Mouse (Mus musculus) forebrain, embryonic 16.5 days (tissue): ENCODE measurements at regions not wholly inside any gene's neighbourhood (a gene's known extent, or its start where the extent isn't known, plus 50 kb on each side); places are given as distances from the start of the nearest gene placed in this dataset.

Source experiments
- ATAC-seq: fragments of 200-750 bp; cut with Nextera tagmentation; 2 replicates; pipeline ENCODE4 v1.8.0; 2017; ENCODE audit warnings: mild to moderate bottlenecking, moderate library complexity
- H3K27ac ChIP-seq: fragments of 300-500 bp; sonication (generic); 2 replicates; pipeline ENCODE4 v1.5.1; 2014; ENCODE audit warnings: low read length, control low read depth
- H3K27me3 ChIP-seq: fragments of 300-500 bp; sonication (generic); replicated peaks from 2 replicates; pipeline ENCODE4 v1.6.1; 2014; ENCODE audit warnings: low read length; ENCODE audit not compliant: control insufficient read depth, insufficient read depth
- H3K36me3 ChIP-seq: fragments of 300-500 bp; sonication (generic); 2 replicates; pipeline ENCODE4 v1.6.1; 2014; ENCODE audit not compliant: control insufficient read depth, insufficient read depth
- H3K4me1 ChIP-seq: fragments of 300-500 bp; sonication (generic); replicated peaks from 2 replicates; pipeline ENCODE4 v1.6.1; 2014; ENCODE audit warnings: low read length; ENCODE audit not compliant: control insufficient read depth, insufficient read depth
- H3K4me2 ChIP-seq: fragments of 300-500 bp; sonication (generic); 2 replicates; pipeline ENCODE4 v1.6.1; 2014; ENCODE audit warnings: mild to moderate bottlenecking, low read length, control low read depth
- H3K4me3 ChIP-seq: fragments of 300-500 bp; sonication (generic); replicated peaks from 2 replicates; pipeline ENCODE4 v1.5.1; 2014; ENCODE audit warnings: mild to moderate bottlenecking, low read length, control low read depth
- H3K9ac ChIP-seq: fragments of 300-500 bp; sonication (generic); replicated peaks from 2 replicates; pipeline ENCODE4 v1.6.1; 2014; ENCODE audit warnings: low read depth, low read length, control low read depth
- H3K9me3 ChIP-seq: fragments of 300-500 bp; sonication (generic); 2 replicates; pipeline ENCODE4 v1.6.1; 2016; ENCODE audit warnings: low read length; ENCODE audit not compliant: control insufficient read depth
- WGBS: fragments of 180-500 bp; shearing (Covaris S2); extraction: QIAGEN DNeasy Blood & Tissue Kit; methylation state at CpG from one replicate; pipeline ENCODE4 v1.1.7; 2014; 5-methylcytosine and 5-hydroxymethylcytosine counted together

DNA sequence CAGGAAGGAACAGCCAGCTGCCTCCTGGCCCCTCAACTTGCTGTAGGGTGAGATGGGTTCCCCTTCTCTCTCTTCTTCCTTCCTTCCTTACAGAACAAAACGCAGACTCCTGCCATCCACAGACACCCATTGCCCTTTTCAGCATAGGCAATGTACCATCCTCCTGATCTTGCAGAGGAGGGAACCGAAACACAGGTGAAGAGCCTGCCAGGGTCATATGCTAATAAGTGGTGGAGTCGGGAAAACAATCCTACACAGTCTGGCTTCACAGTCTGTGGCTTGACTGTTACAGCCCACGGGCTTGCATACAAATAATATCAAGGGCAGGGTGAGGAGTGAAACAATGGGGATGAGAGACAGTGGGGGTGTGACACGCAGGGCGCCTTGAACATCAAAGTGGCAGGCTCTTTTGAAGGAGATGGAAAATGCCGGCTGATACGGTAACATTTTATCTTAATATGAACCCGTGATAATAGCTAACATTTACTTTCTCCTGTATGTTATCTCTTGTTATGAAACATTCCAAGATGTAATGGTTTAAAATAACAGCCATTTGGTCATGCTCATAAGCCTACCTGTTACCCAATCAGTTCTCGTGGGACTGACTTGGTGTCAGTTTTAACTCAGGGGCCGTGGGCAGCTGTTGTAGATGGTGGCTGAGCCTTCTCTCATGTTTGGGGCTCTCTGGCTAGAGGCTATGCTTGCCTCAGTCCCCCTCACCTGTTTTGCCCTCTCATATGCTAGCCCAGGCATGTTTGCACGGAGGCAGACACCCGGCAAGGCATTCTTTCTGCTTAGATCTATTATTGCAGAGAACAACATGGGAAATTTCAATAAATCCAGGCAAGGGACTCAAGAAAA lies 169.4 kb upstream of the Runx1 start:
- no peak for ATAC-seq
- Histone ChIP-seq H3K27me3 (no peaks in the 10 kb centered on the region), H3K27ac (no peak overlapping the region), H3K36me3 (no peaks in the 10 kb centered on the region), H3K4me1 (no peaks in the 10 kb centered on the region), H3K4me2 (no peak overlapping the region), H3K9ac (no peak overlapping the region), H3K9me3 (0 out of 2 replicates have a peak, but pooled peaks cover 3% of the 10 kb centered on the region), H3K4me3 (no peak overlapping the region)
- WGBS = 81% methylated on average over 13 of the region's 13 CpGs

DNA sequence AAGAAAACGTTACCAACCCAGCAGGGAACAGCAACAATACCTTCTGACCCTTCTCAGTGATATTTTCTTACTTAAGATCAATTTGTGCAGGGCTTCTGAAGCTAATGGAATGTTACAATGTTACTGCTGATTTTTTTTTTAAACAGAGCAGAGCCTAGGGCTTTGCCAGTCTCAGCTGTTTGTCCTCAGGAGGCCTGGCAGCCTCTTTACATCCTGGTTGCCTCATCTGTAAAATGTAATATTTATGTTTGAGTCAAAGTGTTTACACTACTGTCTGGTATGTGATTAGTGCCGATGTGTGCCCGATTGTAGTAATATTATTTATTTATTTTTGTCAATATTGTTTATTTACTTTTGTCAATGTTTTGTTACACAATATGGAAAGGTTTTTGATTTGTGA lies 166.9 kb upstream of the Runx1 start:
- Histone ChIP-seq H3K9me3 (0 out of 2 replicates have a peak, but pooled peaks cover 3% of the 10 kb centered on the region), H3K27ac (no peak overlapping the region), H3K4me2 (no peak overlapping the region), H3K4me3 (no peak overlapping the region), H3K36me3 (no peaks in the 10 kb centered on the region), H3K27me3 (no peaks in the 10 kb centered on the region), H3K9ac (no peak overlapping the region), H3K4me1 (no peaks in the 10 kb centered on the region)
- WGBS = 68% methylated on average over 3 of the region's 3 CpGs
- no peak for ATAC-seq

DNA sequence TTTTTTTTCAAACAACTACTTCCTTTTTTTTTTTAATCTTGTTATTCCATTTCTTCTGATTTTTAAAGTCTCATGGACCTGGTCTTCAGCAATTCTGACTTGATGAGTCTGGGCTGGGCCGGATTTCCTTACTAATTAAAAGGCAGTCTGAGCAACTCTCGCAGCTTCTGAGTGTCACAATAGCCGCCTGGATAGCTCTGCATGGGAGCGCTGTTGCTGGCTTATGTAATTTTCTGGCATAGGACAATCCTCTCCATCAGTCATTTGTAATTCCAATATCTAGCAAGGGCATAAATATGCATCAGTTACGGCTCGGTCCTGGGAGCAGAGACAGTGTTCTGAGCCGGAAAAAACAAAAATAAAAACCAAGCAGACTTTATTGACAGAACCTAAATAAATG lies 165.5 kb upstream of the Runx1 start:
- 8% methylated on average over 7 of the region's 7 CpGs for WGBS
- Histone ChIP-seq H3K4me3 (no peak overlapping the region), H3K36me3 (no peaks in the 10 kb centered on the region), H3K27ac (no peak overlapping the region), H3K9ac (no peak overlapping the region), H3K27me3 (no peaks in the 10 kb centered on the region), H3K4me2 (no peak overlapping the region), H3K4me1 (no peaks in the 10 kb centered on the region), H3K9me3 (0 out of 2 replicates have a peak, but pooled peaks cover 3% of the 10 kb centered on the region)
- ATAC-seq = peak; percentile 62

DNA sequence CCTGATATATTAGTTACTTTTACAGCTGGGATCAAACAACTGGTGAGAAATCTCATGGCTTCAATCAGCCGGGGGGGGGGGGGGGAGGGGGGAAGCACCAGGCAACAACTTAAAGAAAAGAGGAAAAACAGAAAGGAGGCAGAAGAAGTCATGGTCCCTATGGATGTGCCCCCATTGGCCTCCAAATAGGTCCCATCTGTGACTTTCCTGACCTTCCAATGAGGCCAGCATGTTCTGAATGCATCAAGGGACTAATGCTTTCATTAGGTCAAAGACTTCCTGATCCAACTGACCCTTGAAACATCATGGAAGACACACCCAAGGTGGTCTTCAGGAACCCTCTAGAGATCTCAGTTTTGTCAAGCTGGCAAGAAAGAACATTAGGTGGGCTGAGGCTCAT lies 162.5 kb upstream of the Runx1 start:
- H3K36me3 ChIP-seq = no peaks in the 10 kb centered on the region
- H3K4me3 ChIP-seq = no peak overlapping the region
- no peak for ATAC-seq
- H3K27me3 ChIP-seq = no peaks in the 10 kb centered on the region
- H3K27ac ChIP-seq = no peak overlapping the region
- H3K4me1 ChIP-seq = peaks cover 4% of the 10 kb centered on the region; the same call in 1 of the 2 replicates
- no peak overlapping the region for H3K4me2 ChIP-seq
- 0 out of 2 replicates have a peak, but pooled peaks cover 3% of the 10 kb centered on the region for H3K9me3 ChIP-seq
- H3K9ac ChIP-seq = no peak overlapping the region
- 57% methylated on average over 1 of the region's 1 CpGs for WGBS

DNA sequence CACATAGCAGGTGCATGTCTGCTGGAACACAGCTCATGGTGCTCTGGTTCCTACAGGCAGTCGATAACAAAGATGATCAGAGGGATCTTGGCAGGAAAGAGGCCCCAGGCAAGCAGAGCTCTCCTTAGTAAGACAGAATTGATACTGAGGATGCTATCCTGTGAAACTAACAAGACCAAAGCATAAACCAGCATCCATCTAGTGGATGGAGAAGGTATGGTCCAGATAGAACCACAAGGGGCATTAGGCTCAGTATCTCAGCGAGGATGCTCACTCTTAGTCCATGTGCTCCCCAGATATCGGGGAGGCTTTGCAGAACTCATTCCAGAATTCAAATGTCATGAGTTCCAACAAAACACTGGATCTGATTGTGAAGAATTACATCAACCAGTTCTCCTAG lies 162.1 kb upstream of the Runx1 start:
- 89% methylated on average over 3 of the region's 3 CpGs for WGBS
- no peak overlapping the region for H3K4me2 ChIP-seq
- no peak for ATAC-seq

DNA sequence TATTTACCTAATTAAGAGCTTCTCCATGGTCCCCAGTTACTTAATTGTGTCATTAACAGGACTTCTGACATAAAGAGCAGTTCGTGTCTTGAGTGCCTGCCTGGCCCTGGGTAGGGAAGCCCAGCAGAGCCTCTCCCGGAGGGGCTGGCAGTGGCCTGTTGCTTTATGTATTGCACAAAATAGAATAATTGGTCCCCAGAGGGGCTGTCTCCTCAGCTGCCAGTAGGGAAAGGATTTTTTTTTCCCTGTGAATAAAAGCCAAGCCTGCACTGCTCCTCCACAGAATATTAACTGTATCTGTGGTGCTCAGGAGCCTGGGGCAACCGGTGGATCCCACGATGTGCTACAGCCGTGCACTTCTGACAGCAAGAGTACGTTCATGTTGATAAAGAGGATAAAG lies 159.8 kb upstream of the Runx1 start:
- peak; percentile 77 for ATAC-seq
- H3K27me3 ChIP-seq = no peaks in the 10 kb centered on the region

More for the DNA sequence above, 162.1 kb upstream of the Runx1 start:
- no peak overlapping the region for H3K27ac ChIP-seq
- no peaks in the 10 kb centered on the region for H3K36me3 ChIP-seq
- H3K9me3 ChIP-seq = 0 out of 2 replicates have a peak, but pooled peaks cover 3% of the 10 kb centered on the region
- no peak overlapping the region for H3K9ac ChIP-seq
- H3K27me3 ChIP-seq = no peaks in the 10 kb centered on the region
- H3K4me3 ChIP-seq = no peak overlapping the region
- peaks cover 6% of the 10 kb centered on the region; the same call in 1 of the 2 replicates for H3K4me1 ChIP-seq

GRCm38 (mm10) chr16:92982934-92983333 lies 157.0 kb upstream of the Runx1 start:
- Histone ChIP-seq H3K4me2 (no peak overlapping the region), H3K9me3 (peaks cover 3% of the 10 kb centered on the region; the same call in 1 of the 2 replicates), H3K4me1 (peaks cover 7% of the 10 kb centered on the region; the same call in 1 of the 2 replicates), H3K27me3 (no peaks in the 10 kb centered on the region), H3K4me3 (no peak overlapping the region), H3K9ac (no peak overlapping the region), H3K27ac (no peak overlapping the region), H3K36me3 (no peaks in the 10 kb centered on the region)
- 52% methylated on average over 7 of the region's 7 CpGs for WGBS
- ATAC-seq = no peak

More for the DNA sequence above, 159.8 kb upstream of the Runx1 start:
- Histone ChIP-seq H3K36me3 (no peaks in the 10 kb centered on the region), H3K9ac (no peak overlapping the region), H3K4me3 (no peak overlapping the region), H3K9me3 (peaks cover 3% of the 10 kb centered on the region; the same call in 1 of the 2 replicates), H3K27ac (no peak overlapping the region), H3K4me2 (no peak overlapping the region), H3K4me1 (peaks cover 7% of the 10 kb centered on the region; the same call in 1 of the 2 replicates)
- WGBS = 9% methylated on average over 6 of the region's 6 CpGs

- Histone ChIP-seq H3K4me1 (peaks cover 3% of the 10 kb centered on the region; the same call in 1 of the 2 replicates), H3K27me3 (no peaks in the 10 kb centered on the region), H3K9ac (no peak overlapping the region), H3K4me2 (no peak overlapping the region), H3K9me3 (peaks cover 3% of the 10 kb centered on the region; the same call in 1 of the 2 replicates), H3K27ac (no peak overlapping the region), H3K4me3 (no peak overlapping the region), H3K36me3 (no peaks in the 10 kb centered on the region)
- 73% methylated on average over 11 of the region's 11 CpGs for WGBS
- ATAC-seq = no peak
These were observed 153.8 kb upstream of the Runx1 start for GRCm38 (mm10) chr16:92979620-92980330.

DNA sequence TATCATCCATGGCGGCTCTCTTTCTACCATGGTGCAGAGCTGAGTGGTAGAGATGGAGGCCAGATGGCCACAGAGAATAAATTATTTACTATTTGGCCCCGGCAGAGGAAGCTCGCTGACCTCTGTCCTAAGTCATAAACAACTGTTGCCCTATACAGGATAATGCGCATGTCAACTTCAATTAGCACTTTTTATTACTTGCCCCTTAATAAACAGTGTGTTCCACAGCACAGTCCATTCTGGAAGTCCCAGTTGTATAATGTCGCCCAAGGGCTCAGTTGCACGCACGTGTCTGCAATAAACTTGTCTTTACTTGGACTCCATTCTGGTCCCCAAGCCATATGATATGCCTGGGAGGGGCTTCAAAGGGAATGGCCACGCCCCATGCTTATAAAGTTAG lies 150.1 kb upstream of the Runx1 start:
- WGBS = 91% methylated on average over 8 of the region's 8 CpGs
- no peak overlapping the region for H3K4me2 ChIP-seq
- no peak overlapping the region for H3K9ac ChIP-seq
- no peak for ATAC-seq
- H3K9me3 ChIP-seq = no peaks in the 10 kb centered on the region
- no peaks in the 10 kb centered on the region for H3K4me1 ChIP-seq
- H3K27ac ChIP-seq = no peak overlapping the region
- no peaks in the 10 kb centered on the region for H3K27me3 ChIP-seq
- H3K4me3 ChIP-seq = no peak overlapping the region
- no peaks in the 10 kb centered on the region for H3K36me3 ChIP-seq
